Comparison of ENCODE assay signal across 18 mouse cellular contexts in the genomic region with DNA sequence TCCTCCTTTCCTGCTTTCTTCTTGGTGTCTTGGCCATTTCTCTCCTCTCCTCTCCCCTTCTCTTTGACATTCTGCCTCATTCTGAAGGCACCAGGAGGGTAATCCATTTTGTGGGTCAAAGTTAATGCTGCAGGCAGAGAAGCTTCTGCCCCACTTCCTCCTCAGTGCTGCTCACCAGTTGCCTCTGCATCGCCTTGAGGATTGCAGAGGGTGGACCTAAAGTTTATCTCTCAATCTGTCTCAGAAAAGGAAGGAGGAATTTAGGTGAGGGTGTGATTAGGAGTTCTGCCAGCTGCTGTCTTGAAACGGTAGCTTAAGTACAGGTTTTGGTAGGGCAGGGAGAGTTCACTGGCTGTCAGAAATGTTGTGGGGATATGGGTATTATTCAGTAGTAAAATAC.
A peak's percentile ranks its signal among the peaks of the same experiment; 100 is the strongest.
DNase-seq lines count a peak whose midpoint lies in the region; ATAC-seq lines count a peak whose summit lies in the region.
"Had no signal": no experiment of that assay in that cellular context is flagged by ENCODE, and none has a peak within 500 bp of the region (broad histone marks: within the 10 kb centered on the region; RNA-seq: fewer than 3 reads in every experiment).

No protein-coding gene starts in this region.

- DNase-seq in urinary bladder, postnatal 36 days (ENCODE audit: low spot score in 2 of 2) = peak; percentile 27 to 29
- no peak for DNase-seq in urinary bladder, postnatal 4 days (ENCODE audit: low spot score in 2 of 2)
- peak; percentile 99 for DNase-seq in fat pad, adult 2 months (ENCODE audit: extremely low read depth, low read depth, low spot score)
- DNase-seq in embryo, embryonic 9.5 days (ENCODE audit: extremely low spot score) = no peak
- DNase-seq: cerebellum, adult 11-12 months; cerebellum, postnatal 10 days; heart, postnatal 4 days; kidney, adult 9 months; layer of hippocampus, adult 9-11 months; liver; lung, postnatal 36 days; thymus, adult 2 months; thymus, postnatal 4 days had no signal

- peak; percentile 40; the same call in 1 of the 2 replicates for ATAC-seq in megakaryocyte progenitor cell, adult 5-6 weeks (replicated peaks; ENCODE audit: poor library complexity)
- no peak for ATAC-seq in granulocyte monocyte progenitor cell, adult 5-6 weeks (replicated peaks; ENCODE audit: poor library complexity, severe bottlenecking)
- no peak for ATAC-seq in CD4-positive, CD25-positive, alpha-beta regulatory T cell, adult 4 months
- ATAC-seq: inflammation-experienced regulatory T-cells, adult 6 months; Patski had no signal

Comparison
In these comparisons a context has a peak if more than half of its experiments do, and no peak if none do; other contexts are left out.
1. DNase-seq: peak in urinary bladder, postnatal 36 days (2 of 2) and fat pad, adult 2 months (single experiment); none in urinary bladder, postnatal 4 days (0 of 2) and embryo, embryonic 9.5 days (single experiment).